Mouse (Mus musculus): Measurements from ENCODE around the gene Kcnj14.

DNA sequence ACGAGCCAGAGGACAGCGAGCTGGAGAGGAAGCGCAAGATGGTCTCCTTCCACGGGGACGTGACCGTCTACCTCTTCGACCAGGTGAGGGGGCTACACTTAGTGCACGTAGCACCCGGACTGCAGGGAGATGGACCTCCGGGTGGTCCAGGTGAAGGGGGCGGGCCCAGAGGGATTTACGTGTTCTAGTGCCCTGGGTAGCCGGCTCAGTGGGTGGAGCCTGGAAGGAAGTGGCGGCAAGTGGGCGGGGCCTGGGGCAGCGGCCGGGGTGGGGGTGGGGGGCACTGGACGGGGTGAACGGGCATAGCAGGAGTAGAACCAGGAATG is 26.1 kb downstream of the Kcnj14 start:
- no peak for TF ChIP-seq TAL1 (IDR thresholded peaks at IDR 0.05; ENCODE audit: low read length)
- no peak for TF ChIP-seq GATA1 (IDR thresholded peaks at IDR 0.05; ENCODE audit: low read length)

All from erythroblast, embryonic 14.5 days (primary cell).